Mouse (Mus musculus) small intestine, adult 2 months (tissue): ENCODE results near the gene Gabra4.

Source experiments
- CTCF ChIP-seq: fragments of 200-500 bp; IDR thresholded peaks from 2 replicates; pipeline ENCODE4 v1.5.1; 2012; ENCODE audit warnings: low read depth, mild to moderate bottlenecking, control low read depth, inconsistent platforms, low read length, moderate library complexity, mixed read lengths; ENCODE audit not compliant: insufficient replicate concordance, insufficient read length; ENCODE audit errors: extremely low read depth
- POLR2A ChIP-seq: fragments of 200-500 bp; IDR thresholded peaks from 2 replicates; pipeline ENCODE4 v1.6.1; 2012; ENCODE audit warnings: low read depth, mild to moderate bottlenecking, control low read depth, inconsistent platforms, low read length, moderate library complexity

DNA sequence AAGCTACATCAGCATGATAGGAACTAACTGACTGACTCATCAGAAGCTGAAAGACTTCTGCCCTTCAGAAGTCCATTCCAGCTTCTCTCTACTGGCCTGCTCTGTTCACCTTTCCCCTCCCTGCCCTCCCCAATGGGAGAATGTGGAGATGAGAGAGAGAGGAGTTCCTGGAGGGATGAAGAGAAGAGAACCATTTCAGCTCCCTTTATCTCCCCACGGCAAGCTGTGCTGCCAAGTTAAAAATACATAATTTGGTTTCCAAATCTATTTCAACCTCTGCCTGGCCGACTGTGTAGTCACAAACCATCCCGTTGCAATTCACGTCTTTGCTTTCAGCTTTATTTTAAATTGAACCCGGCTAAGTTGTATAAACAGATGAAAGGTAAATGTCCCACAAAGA, 4.1 kb downstream of the Gabra4 start:
- TF ChIP-seq CTCF (no peak), POLR2A (no peak)
